27 mouse cellular contexts compared by ENCODE assay signal in the genomic region with DNA sequence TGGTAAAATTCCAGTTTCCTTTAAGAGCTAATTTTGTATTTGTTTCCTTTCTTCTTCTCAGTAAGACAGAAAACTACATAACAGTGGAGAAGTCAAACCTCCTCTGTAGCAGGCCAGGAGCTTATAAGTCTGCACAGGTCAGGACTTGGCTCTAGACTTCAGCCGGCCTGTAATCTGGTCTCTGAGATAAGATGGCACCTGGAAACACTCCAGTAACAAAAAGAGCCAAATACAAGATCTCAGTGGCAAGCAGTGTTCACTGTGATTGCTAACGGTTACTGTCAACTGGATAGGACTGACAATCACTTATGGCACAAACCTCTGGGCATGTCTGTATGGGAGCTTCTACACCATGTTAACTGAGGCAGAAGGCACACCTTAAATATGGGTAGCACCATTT. TPM values are rescaled to one million over a fixed set of nuclear protein-coding genes. Genes with fewer than 3 reads are reported as not detected.
DNase-seq lines count a peak whose midpoint lies in the region; ATAC-seq and TF ChIP-seq lines count a peak whose summit lies in the region.
"Had no signal": no experiment of that assay in that cellular context is flagged by ENCODE, and none has a peak within 500 bp of the region (broad histone marks: within the 10 kb centered on the region; RNA-seq: fewer than 3 reads in every experiment).

No protein-coding gene starts in this region.

- ATAC-seq in hindbrain, embryonic 13.5 days (ENCODE audit: low FRiP score) = no peak
- ATAC-seq in hindbrain, embryonic 11.5 days (ENCODE audit: low FRiP score) = no peak
- ATAC-seq in midbrain, embryonic 16.5 days = no peak
- ATAC-seq: forebrain, embryonic 13.5 days; hindbrain, embryonic 16.5 days had no signal

- 29% methylated on average over 2 of the region's 2 CpGs for WGBS in cerebellum, adult 2 months
- WGBS in heart, embryonic 10.5 days = 14% methylated on average over 2 of the region's 2 CpGs
- 94% methylated on average over 2 of the region's 2 CpGs for WGBS in hindbrain, embryonic 13.5 days
- 93% methylated on average over 2 of the region's 2 CpGs for WGBS in hindbrain, embryonic 11.5 days
- WGBS in midbrain, embryonic 16.5 days = 83% methylated on average over 2 of the region's 2 CpGs

- no peak overlapping the region for H3K4me3 ChIP-seq in cerebellum, adult 2 months (replicated peaks; ENCODE audit: insufficient read depth, low read depth, low read length)
- H3K4me3 ChIP-seq in heart, embryonic 10.5 days = no peak overlapping the region
- no peak overlapping the region for H3K4me3 ChIP-seq in hindbrain, embryonic 13.5 days
- H3K4me3 ChIP-seq in hindbrain, embryonic 11.5 days (ENCODE audit: low read depth, low read length) = no peak overlapping the region
- no peak overlapping the region for H3K4me3 ChIP-seq in midbrain, embryonic 16.5 days (ENCODE audit: low read depth, low read length)
- H3K4me3 ChIP-seq: forebrain, embryonic 13.5 days; kidney, embryonic 15.5 days; layer of hippocampus, adult 2 months; limb, embryonic 13.5 days; lung, embryonic 15.5 days; myocyte; neural tube, embryonic 12.5 days had no signal

- H3K4me1 ChIP-seq in cerebellum, adult 2 months (ENCODE audit: control insufficient read depth, insufficient read depth, low read length) = peaks cover 16% of the 10 kb centered on the region
- peaks cover 76% of the 10 kb centered on the region for H3K4me1 ChIP-seq in heart, embryonic 10.5 days
- H3K4me1 ChIP-seq in hindbrain, embryonic 13.5 days (replicated peaks) = peaks cover 47% of the 10 kb centered on the region
- no peaks in the 10 kb centered on the region for H3K4me1 ChIP-seq in hindbrain, embryonic 11.5 days (replicated peaks; ENCODE audit: control insufficient read depth, insufficient read depth, low read length)
- H3K4me1 ChIP-seq in midbrain, embryonic 16.5 days (ENCODE audit: control insufficient read depth, insufficient read depth, low read length) = peaks cover 28% of the 10 kb centered on the region

- peak in 1 of 2 experiments; percentile 28 for DNase-seq in cerebellum, adult 2 months
- no peak for DNase-seq in cerebellum, adult 9-11 months
- no peak for DNase-seq in heart, embryonic 10.5 days (ENCODE audit: low spot score)
- no peak for DNase-seq in heart, postnatal 14 days
- DNase-seq in hindbrain, embryonic 11.5 days (ENCODE audit: low spot score) = no peak
- peak; percentile 15 for DNase-seq in skeletal muscle tissue, adult 2 months (ENCODE audit: low read depth, low spot score)
- DNase-seq: adrenal gland, adult 8-10 months; cerebellum, adult 8-10 months; cerebellum, postnatal 36 days; kidney, adult 18-20 months; kidney, postnatal 36 days; right cerebral cortex, adult 18-20 months; thymus, adult 2 months; thymus, postnatal 36 days had no signal

- peaks cover 36% of the 10 kb centered on the region for H3K36me3 ChIP-seq in heart, embryonic 10.5 days
- H3K36me3 ChIP-seq in hindbrain, embryonic 13.5 days = peaks cover 14% of the 10 kb centered on the region
- no peaks in the 10 kb centered on the region for H3K36me3 ChIP-seq in hindbrain, embryonic 11.5 days (ENCODE audit: control insufficient read depth, insufficient read depth, low read length)
- H3K36me3 ChIP-seq in midbrain, embryonic 16.5 days (ENCODE audit: control insufficient read depth, insufficient read depth, low read length) = no peaks in the 10 kb centered on the region

- intact Hi-C loops in heart, postnatal 14 days (cut with DNase I) = no loop called here

- H3K9ac ChIP-seq in hindbrain, embryonic 13.5 days = no peak overlapping the region
- H3K9ac ChIP-seq in hindbrain, embryonic 11.5 days (ENCODE audit: low read depth, low read length) = no peak overlapping the region
- H3K9ac ChIP-seq in midbrain, embryonic 16.5 days (ENCODE audit: low read depth, low read length) = no peak overlapping the region
- H3K9ac ChIP-seq: forebrain, embryonic 13.5 days; kidney, embryonic 15.5 days; limb, embryonic 13.5 days; liver, embryonic 14.5 days; lung, embryonic 15.5 days; neural tube, embryonic 12.5 days had no signal

- H3K27ac ChIP-seq in cerebellum, adult 2 months (ENCODE audit: insufficient read depth, low read length) = 0 out of 2 replicates have a peak overlapping the region, but pooled peaks have one; percentile 37
- 0 out of 2 replicates have a peak overlapping the region, but pooled peaks have one; percentile 52 for H3K27ac ChIP-seq in heart, embryonic 10.5 days
- H3K27ac ChIP-seq in hindbrain, embryonic 13.5 days = peak overlapping the region; percentile 8; the same call in 1 of the 2 replicates
- H3K27ac ChIP-seq in hindbrain, embryonic 11.5 days (ENCODE audit: low read depth, low read length) = no peak overlapping the region
- no peak overlapping the region for H3K27ac ChIP-seq in midbrain, embryonic 16.5 days (ENCODE audit: low read length)
- H3K27ac ChIP-seq: forebrain, embryonic 13.5 days; kidney, embryonic 15.5 days; layer of hippocampus, adult 2 months; limb, embryonic 13.5 days; liver, embryonic 14.5 days; lung, embryonic 15.5 days; neural tube, embryonic 12.5 days had no signal

- H3K9me3 ChIP-seq in heart, embryonic 10.5 days = no peaks in the 10 kb centered on the region
- H3K9me3 ChIP-seq in hindbrain, embryonic 13.5 days = no peaks in the 10 kb centered on the region
- no peaks in the 10 kb centered on the region for H3K9me3 ChIP-seq in hindbrain, embryonic 11.5 days (ENCODE audit: control insufficient read depth, low read length)
- H3K9me3 ChIP-seq in midbrain, embryonic 16.5 days (replicated peaks; ENCODE audit: control insufficient read depth, low read length, poor library complexity, severe bottlenecking) = no peaks in the 10 kb centered on the region
- H3K9me3 ChIP-seq: forebrain, embryonic 13.5 days; kidney, embryonic 15.5 days; limb, embryonic 13.5 days; lung, embryonic 15.5 days; neural tube, embryonic 12.5 days had no signal

- TF ChIP-seq POLR2A in cerebellum, adult 2 months (IDR thresholded peaks at IDR 0.05; ENCODE audit: borderline replicate concordance, insufficient read depth, low read length) = no peak

- TF ChIP-seq CTCF in cerebellum, adult 2 months (IDR thresholded peaks at IDR 0.05; ENCODE audit: borderline replicate concordance, insufficient read depth, low read depth, low read length) = no peak

- H3K4me2 ChIP-seq in hindbrain, embryonic 13.5 days = no peak overlapping the region
- H3K4me2 ChIP-seq in hindbrain, embryonic 11.5 days (replicated peaks; ENCODE audit: low read depth, low read length) = no peak overlapping the region
- no peak overlapping the region for H3K4me2 ChIP-seq in midbrain, embryonic 16.5 days (ENCODE audit: low read length)
- H3K4me2 ChIP-seq: forebrain, embryonic 13.5 days; kidney, embryonic 15.5 days; limb, embryonic 13.5 days; lung, embryonic 15.5 days; midbrain, embryonic 11.5 days; neural tube, embryonic 12.5 days had no signal

- no peaks in the 10 kb centered on the region for H3K27me3 ChIP-seq in cerebellum, adult 2 months (ENCODE audit: control insufficient read depth, insufficient read depth, low read length)
- H3K27me3 ChIP-seq in heart, embryonic 10.5 days (ENCODE audit: insufficient read depth, poor library complexity, severe bottlenecking) = no peaks in the 10 kb centered on the region
- no peaks in the 10 kb centered on the region for H3K27me3 ChIP-seq in hindbrain, embryonic 13.5 days
- H3K27me3 ChIP-seq in hindbrain, embryonic 11.5 days (ENCODE audit: control insufficient read depth, insufficient read depth, low read length) = no peaks in the 10 kb centered on the region
- no peaks in the 10 kb centered on the region for H3K27me3 ChIP-seq in midbrain, embryonic 16.5 days (ENCODE audit: control insufficient read depth, insufficient read depth, low read depth, low read length)
- H3K27me3 ChIP-seq: CH12.LX; forebrain, embryonic 13.5 days; kidney, embryonic 15.5 days; limb, embryonic 13.5 days; lung, embryonic 15.5 days; neural tube, embryonic 12.5 days had no signal

RNA-seq across cellular contexts. Expression of gene Map2k5, which starts 4.4 kb away (rescaled TPM):
- polyA plus RNA-seq in cerebellum, adult 2 months (2012; rRNA removed) = 36.2 and 38.4 TPM in 2 replicates
- 28.7 and 31.9 TPM in 2 replicates for polyA plus RNA-seq in heart, embryonic 10.5 days (2016; fragmentation: Nextera tagmentation; extraction: Ambion mirVana)
- 10 to 100 TPM; 20.6 to 21.0 TPM for total RNA-seq in heart, postnatal 14 days (2021)
- polyA plus RNA-seq in hindbrain, embryonic 13.5 days (2015; fragmentation: Nextera tagmentation; extraction: Ambion mirVana) = 36.3 and 37.4 TPM in 2 replicates
- 38.8 and 43.0 TPM in 2 replicates for polyA plus RNA-seq in hindbrain, embryonic 11.5 days (2014; fragmentation: Nextera tagmentation; extraction: Ambion mirVana)
- 31.2 and 33.2 TPM in 2 replicates for polyA plus RNA-seq in midbrain, embryonic 16.5 days (2015; fragmentation: Nextera tagmentation; extraction: Ambion mirVana)

RNA-seq across cellular contexts. Expression of gene 2300009A05Rik, which starts 25.7 kb away (rescaled TPM):
- polyA plus RNA-seq in cerebellum, adult 2 months (2012; rRNA removed) = 49.0 and 57.7 TPM in 2 replicates
- 35.3 and 50.4 TPM in 2 replicates for polyA plus RNA-seq in heart, embryonic 10.5 days (2016; fragmentation: Nextera tagmentation; extraction: Ambion mirVana)
- total RNA-seq in heart, postnatal 14 days (2021) = 10 to 100 TPM; 51.4 to 55.9 TPM
- 68.5 and 69.1 TPM in 2 replicates for polyA plus RNA-seq in hindbrain, embryonic 13.5 days (2015; fragmentation: Nextera tagmentation; extraction: Ambion mirVana)
- 38.8 and 44.3 TPM in 2 replicates for polyA plus RNA-seq in hindbrain, embryonic 11.5 days (2014; fragmentation: Nextera tagmentation; extraction: Ambion mirVana)
- polyA plus RNA-seq in midbrain, embryonic 16.5 days (2015; fragmentation: Nextera tagmentation; extraction: Ambion mirVana) = 60.2 and 61.7 TPM in 2 replicates

Comparison
In these comparisons a context has a peak if more than half of its experiments do, and no peak if none do; other contexts are left out.
1. H3K27ac ChIP-seq: peak in cerebellum, adult 2 months (single experiment), heart, embryonic 10.5 days (single experiment) and hindbrain, embryonic 13.5 days (single experiment); none in hindbrain, embryonic 11.5 days (single experiment) and midbrain, embryonic 16.5 days (single experiment).